Mouse (Mus musculus) kidney, adult 2 months (tissue): ENCODE results near the gene Phf2. TPM values are rescaled to one million over a fixed set of nuclear protein-coding genes. Genes with fewer than 3 reads are reported as not detected.
A peak's percentile ranks its signal among the peaks of the same experiment; 100 is the strongest.

Experiments
- DNase-seq: peaks from one replicate; pipeline ENCODE4 v3.0.0; 2021
- H3K27ac ChIP-seq: fragments of 200-500 bp; 2 replicates; pipeline ENCODE4 v1.5.1; 2012; ENCODE audit warnings: low read depth, low read length, control low read depth, inconsistent platforms; ENCODE audit not compliant: insufficient read depth
- H3K27me3 ChIP-seq: fragments of 200-500 bp; replicated peaks from 2 replicates; pipeline ENCODE4 v1.6.1; 2012; ENCODE audit warnings: mild to moderate bottlenecking, moderate library complexity, low read length, inconsistent platforms; ENCODE audit not compliant: control insufficient read depth, insufficient read depth
- H3K36me3 ChIP-seq: fragments of 200-500 bp; 2 replicates; pipeline ENCODE4 v1.6.1; 2012; ENCODE audit warnings: mild to moderate bottlenecking, moderate library complexity, low read length, inconsistent platforms; ENCODE audit not compliant: control insufficient read depth, insufficient read depth
- H3K4me1 ChIP-seq: fragments of 200-500 bp; 2 replicates; pipeline ENCODE4 v1.6.1; 2011; ENCODE audit warnings: low read length; ENCODE audit not compliant: control insufficient read depth, insufficient read depth
- H3K4me3 ChIP-seq: fragments of 200-500 bp; 2 replicates; pipeline ENCODE4 v1.5.1; 2011; ENCODE audit warnings: mild to moderate bottlenecking, low read depth, low read length, control low read depth; ENCODE audit not compliant: insufficient read depth
- CTCF ChIP-seq: fragments of 200-500 bp; conservative IDR thresholded peaks from 2 replicates; pipeline ENCODE4 v1.5.1; 2011; ENCODE audit warnings: low read depth, mild to moderate bottlenecking, control low read depth, low read length, moderate library complexity, mixed read lengths; ENCODE audit not compliant: insufficient read depth, insufficient read length
- POLR2A ChIP-seq: fragments of 200-500 bp; IDR thresholded peaks from one replicate; pipeline ENCODE4 v1.6.1; 2011; ENCODE audit warnings: low read depth, low read length, control low read depth
- WGBS: fragments of 180-500 bp; shearing (Covaris S2); methylation state at CpG from one replicate; pipeline ENCODE4 v1.1.7; 2018; 5-methylcytosine and 5-hydroxymethylcytosine counted together
- polyA plus RNA-seq: library from polyadenylated mRNA; depleted of rRNA; stranded (reverse); fragments of >200 nt; gene quantifications from 2 replicates; pipeline ENCODE4 v1.2.3, GENCODE M21; 2012

Phf2 gene
- polyA plus RNA-seq, 1 experiment = 15.2 TPM

DNA sequence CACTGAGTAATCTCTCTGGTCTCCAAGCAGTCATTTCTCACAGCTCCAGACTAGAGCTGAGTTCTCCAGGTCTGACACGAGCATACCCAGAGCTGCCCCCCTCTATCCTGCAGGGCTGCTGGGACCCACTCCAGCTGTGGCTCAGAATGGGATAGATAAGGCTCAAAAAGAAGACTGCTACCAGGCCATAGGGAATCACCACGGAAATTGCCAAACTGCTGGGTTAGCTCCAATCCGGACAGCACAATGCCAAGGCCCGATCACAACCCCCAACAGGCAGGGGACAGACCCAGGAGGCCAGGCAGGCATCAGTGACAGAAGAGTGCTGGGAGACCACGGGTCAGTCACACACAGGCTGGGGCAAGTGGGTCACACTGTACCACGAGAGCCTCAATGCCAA, 12.9 kb downstream of the Phf2 start:
- TF ChIP-seq POLR2A (no peak), CTCF (no peak)
- H3K27ac ChIP-seq = no peak overlapping the region
- H3K4me1 ChIP-seq = peaks cover 19% of the 10 kb centered on the region
- H3K36me3 ChIP-seq = no peaks in the 10 kb centered on the region
- 61% methylated on average over 6 of the region's 6 CpGs for WGBS
- no peaks in the 10 kb centered on the region for H3K27me3 ChIP-seq
- no peak overlapping the region for H3K4me3 ChIP-seq
- no peak for DNase-seq

DNA sequence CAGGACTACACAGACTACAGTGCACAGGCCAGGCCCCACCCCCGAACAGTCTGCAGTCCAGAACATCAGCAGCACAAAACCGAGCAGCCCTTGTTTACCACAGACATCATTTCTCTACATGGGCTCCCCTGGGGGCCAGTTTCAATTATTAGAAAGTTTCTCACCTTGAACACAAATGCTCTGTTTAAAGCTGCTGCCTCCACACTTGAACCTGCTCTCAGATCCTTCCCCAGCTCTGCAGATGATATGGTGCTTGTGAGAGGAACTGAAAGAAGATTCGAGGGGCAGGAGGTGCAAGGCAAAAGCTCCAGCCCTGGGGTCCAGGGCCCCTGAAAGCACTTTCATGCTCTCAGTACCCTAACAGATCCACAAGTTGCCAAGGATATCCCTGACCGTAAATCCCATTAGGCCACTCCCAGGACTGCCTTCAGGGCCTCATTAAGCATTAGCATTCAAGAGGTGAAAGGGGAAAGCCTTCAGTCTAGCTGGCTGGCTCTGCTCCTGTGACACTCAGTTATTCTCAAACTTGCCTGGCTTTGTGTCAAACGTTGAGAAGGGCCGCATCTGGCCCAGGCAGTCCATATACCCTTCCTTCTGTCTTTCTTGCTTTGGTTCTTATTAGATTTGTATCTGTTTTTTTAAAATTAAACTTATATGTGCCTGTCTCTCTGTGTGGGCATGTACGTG, 13.5 kb downstream of the Phf2 start:
- DNase-seq = peak; percentile 66
- Histone ChIP-seq H3K27ac (no peak overlapping the region), H3K27me3 (no peaks in the 10 kb centered on the region), H3K4me1 (peaks cover 22% of the 10 kb centered on the region), H3K36me3 (no peaks in the 10 kb centered on the region), H3K4me3 (no peak overlapping the region)
- 47% methylated on average over 7 of the region's 7 CpGs for WGBS
- no peak for TF ChIP-seq CTCF
- no peak for TF ChIP-seq POLR2A

DNA sequence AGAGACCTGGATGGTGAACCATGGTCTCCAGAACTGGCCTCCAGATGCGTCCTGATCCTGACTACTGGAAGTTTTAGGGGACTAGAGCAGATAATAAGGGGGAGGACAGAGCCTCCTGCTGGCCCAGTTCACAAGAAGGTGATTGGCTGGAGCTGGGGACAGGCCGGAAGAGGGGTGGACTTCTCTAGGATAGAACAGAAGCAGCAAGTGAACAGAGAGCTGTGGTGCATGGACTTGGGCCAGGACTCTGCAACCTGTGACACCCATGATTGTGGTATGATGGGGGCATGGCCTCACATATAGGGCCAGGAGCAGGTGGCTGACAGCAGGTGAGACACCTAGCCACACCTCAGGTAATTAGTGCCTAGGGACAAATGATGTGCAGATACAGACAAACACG, 17.0 kb downstream of the Phf2 start:
- WGBS = 69% methylated on average over 3 of the region's 3 CpGs
- DNase-seq = no peak
- Histone ChIP-seq H3K36me3 (no peaks in the 10 kb centered on the region), H3K27me3 (no peaks in the 10 kb centered on the region), H3K4me1 (peaks cover 24% of the 10 kb centered on the region), H3K27ac (no peak overlapping the region), H3K4me3 (no peak overlapping the region)
- no peak for TF ChIP-seq CTCF
- no peak for TF ChIP-seq POLR2A

DNA sequence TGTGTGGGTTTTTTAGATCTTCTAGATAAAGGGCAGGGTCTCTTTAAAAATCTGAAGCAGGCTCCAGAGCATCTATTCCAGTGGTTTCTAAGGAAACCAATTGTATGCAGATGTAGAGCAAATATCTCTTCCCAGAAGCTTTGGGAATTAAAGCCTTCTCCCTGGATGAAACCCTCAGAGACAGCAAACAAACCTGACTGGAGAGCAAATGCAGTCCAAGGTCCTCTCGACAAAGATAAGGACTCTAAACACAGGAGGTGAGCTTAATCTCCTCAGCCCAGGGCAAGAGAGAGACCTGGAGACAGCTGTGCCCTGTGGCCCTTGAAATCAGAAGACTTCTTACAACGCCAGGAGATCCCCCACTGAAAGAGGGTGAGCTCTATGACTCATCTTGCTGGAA, 17.4 kb downstream of the Phf2 start:
- TF ChIP-seq POLR2A (no peak), CTCF (no peak)
- WGBS = 39% methylated on average over 2 of the region's 2 CpGs
- H3K27ac ChIP-seq = no peak overlapping the region
- peaks cover 20% of the 10 kb centered on the region for H3K4me1 ChIP-seq
- H3K27me3 ChIP-seq = no peaks in the 10 kb centered on the region
- H3K36me3 ChIP-seq = no peaks in the 10 kb centered on the region
- no peak for DNase-seq
- H3K4me3 ChIP-seq = no peak overlapping the region

DNA sequence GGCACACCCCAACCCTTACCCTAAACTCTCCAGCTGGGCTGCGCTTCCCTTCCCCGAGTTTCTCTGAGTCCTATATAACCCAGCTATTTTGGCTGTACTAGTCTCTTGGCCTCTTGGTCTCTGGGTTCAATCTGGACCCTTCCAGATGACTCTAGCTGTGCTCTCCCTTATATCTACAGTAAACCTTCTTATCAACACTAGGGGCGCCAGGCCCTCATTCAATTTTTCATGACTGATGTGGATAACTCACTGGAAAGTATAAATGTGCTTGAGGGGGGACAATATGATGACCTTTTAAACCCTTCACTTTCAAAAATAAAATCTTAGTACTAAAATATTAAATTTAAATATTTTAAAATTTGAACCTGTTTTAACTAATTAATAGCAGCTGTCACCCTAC, 18.1 kb downstream of the Phf2 start:
- DNase-seq = no peak
- H3K4me3 ChIP-seq = no peak overlapping the region
- no peaks in the 10 kb centered on the region for H3K36me3 ChIP-seq
- whole genome bisulfite sequencing = 71% methylated on average over 3 of the region's 3 CpGs
- peaks cover 13% of the 10 kb centered on the region for H3K4me1 ChIP-seq
- H3K27ac ChIP-seq = no peak overlapping the region
- no peak for TF ChIP-seq POLR2A
- TF ChIP-seq CTCF = no peak
- no peaks in the 10 kb centered on the region for H3K27me3 ChIP-seq

DNA sequence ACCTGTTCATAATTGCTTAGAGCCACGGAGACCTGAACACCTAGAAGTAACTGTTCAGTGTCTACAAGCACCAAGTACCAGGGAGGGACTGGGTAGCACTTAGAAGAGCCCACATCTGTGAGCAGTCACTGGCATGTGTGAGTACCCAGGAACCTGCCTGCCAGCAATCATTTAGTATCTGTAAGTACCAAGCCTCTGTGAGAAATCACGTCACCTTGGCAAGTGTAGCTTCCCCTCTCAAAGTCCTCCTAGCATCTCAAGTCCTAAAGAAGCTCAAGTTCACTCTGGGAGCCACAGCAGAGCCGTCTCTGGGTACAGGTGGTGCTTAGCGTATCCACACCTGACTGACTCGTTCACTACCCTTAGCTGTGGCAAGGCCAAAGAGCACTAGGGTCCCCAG, 19.2 kb downstream of the Phf2 start:
- Histone ChIP-seq H3K27ac (no peak overlapping the region), H3K4me1 (peaks cover 7% of the 10 kb centered on the region; the same call in 1 of the 2 replicates), H3K27me3 (no peaks in the 10 kb centered on the region), H3K36me3 (no peaks in the 10 kb centered on the region), H3K4me3 (no peak overlapping the region)
- WGBS = 50% methylated on average over 5 of the region's 5 CpGs
- no peak for TF ChIP-seq POLR2A
- TF ChIP-seq CTCF = no peak
- DNase-seq = no peak

DNA sequence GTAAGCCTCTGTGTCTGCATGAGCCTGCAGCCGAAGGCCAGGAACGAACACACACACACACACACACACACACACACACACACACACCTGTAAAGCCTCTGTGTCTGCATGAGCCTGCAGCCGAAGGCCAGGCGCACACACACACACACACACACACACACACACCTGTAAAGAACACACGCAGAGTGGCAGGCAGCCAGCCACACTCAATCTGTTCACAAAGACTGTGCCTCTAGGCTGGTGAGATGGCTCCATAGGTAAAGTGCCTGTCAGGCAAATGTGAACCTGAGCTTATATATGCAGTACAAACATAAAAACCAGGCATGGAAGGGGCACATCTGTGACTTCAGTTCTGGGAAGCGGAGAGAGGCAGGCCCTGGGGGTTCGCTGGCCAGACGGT, 20.1 kb downstream of the Phf2 start:
- H3K27ac ChIP-seq = no peak overlapping the region
- DNase-seq = no peak
- H3K27me3 ChIP-seq = no peaks in the 10 kb centered on the region
- peaks cover 7% of the 10 kb centered on the region; the same call in 1 of the 2 replicates for H3K4me1 ChIP-seq
- no peak for TF ChIP-seq POLR2A
- TF ChIP-seq CTCF = no peak
- H3K4me3 ChIP-seq = no peak overlapping the region
- WGBS = 82% methylated on average over 8 of the region's 8 CpGs
- H3K36me3 ChIP-seq = no peaks in the 10 kb centered on the region
